Mouse (Mus musculus) ES-E14 (cell line): ENCODE results near the gene 5330417C22Rik.

ENCODE experiments used
- HCFC1 ChIP-seq: IDR thresholded peaks from 2 replicates; pipeline ENCODE4 v1.6.1; 2012; ENCODE audit warnings: low read length, inconsistent platforms, borderline replicate concordance; ENCODE audit not compliant: insufficient read depth
- ZC3H11A ChIP-seq: IDR thresholded peaks from 2 replicates; pipeline ENCODE4 v1.6.1; 2012; ENCODE audit warnings: low read depth, mild to moderate bottlenecking, inconsistent platforms, low read length, borderline replicate concordance
- ZNF384 ChIP-seq: IDR thresholded peaks from 2 replicates; pipeline ENCODE4 v1.6.1; 2012; ENCODE audit warnings: low read depth, low read length, inconsistent platforms

GRCm38 (mm10) chr3:108571443-108572294 lies 35.3 kb upstream of the 5330417C22Rik start, which contains the start of gene Taf13:
- no peak for TF ChIP-seq ZNF384
- TF ChIP-seq ZC3H11A: no peak
- no peak for TF ChIP-seq HCFC1
